Mouse (Mus musculus): ENCODE results near the gene Foxp1.

Gene Foxp1

GRCm38 (mm10) chr6:99263061-99263885 lies 259.2 kb downstream of the Foxp1 start:
- no peak for DNase-seq (ENCODE audit: low read depth, low spot score)

DNA sequence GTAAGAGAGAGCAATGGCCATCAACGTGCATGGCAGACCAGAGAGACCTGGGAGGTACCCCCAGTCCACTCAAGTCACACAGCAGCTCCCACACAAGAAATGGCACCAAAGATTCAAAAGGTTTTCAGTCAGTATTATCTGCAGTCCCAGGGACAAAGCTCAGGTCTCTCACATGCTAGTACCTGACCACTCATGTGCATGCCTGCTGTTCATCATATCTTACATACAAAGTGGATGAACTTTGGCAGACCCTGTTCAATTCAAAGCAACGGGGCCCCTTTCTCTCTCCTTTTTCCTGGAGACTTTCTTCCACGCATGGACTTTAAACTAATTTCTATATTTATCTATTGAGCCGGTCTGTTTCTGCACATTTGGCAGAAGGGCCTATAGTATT lies 260.8 kb downstream of the Foxp1 start:
- no peak for DNase-seq (ENCODE audit: low read depth, low spot score)

- DNase-seq (ENCODE audit: low read depth, low spot score) = no peak
Observed at GRCm38 (mm10) chr6:99260941-99261736, 261.4 kb downstream of the Foxp1 start.

GRCm38 (mm10) chr6:99258346-99258745 lies 264.2 kb downstream of the Foxp1 start:
- DNase-seq (ENCODE audit: low read depth, low spot score) = no peak

DNA sequence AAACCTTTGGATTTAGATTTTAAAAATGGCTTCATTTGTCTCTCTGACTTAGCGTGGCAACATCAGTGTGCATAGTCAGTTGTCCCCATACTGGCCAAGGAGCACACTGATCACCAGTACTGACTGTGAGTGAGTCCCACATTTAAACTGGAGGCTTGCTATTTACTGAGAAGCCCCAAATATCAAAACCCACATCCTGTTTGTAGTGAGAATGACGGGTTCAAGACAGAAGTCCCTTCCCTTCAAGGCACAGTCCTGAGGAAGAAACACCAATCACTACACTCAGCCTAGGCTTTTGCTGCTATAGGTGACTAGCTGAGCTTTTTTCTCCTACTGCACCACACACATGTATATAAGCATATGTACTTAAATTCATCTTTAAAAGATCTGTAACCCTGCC lies 264.8 kb downstream of the Foxp1 start:
- no peak for DNase-seq (ENCODE audit: low read depth, low spot score)

DNA sequence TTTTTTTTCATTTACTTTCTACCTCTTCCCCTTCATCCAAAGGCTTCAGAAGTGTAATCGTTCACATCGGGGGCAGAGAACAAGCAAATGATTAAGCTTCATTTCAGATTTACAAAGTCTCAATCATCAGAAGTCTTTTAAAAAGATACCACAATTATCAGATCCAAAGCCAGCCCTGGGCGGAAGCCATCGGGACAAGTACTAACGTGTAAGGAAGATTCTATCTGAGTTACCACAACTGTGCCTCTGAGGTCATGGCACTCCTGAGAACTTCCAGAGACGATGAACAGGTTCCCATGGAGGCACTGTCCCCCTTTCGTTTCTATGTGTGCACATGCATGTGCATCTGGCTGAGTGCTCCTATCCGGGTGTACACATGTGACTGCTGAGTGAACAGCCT lies 269.2 kb downstream of the Foxp1 start:
- DNase-seq (ENCODE audit: low read depth, low spot score) = no peak

DNA sequence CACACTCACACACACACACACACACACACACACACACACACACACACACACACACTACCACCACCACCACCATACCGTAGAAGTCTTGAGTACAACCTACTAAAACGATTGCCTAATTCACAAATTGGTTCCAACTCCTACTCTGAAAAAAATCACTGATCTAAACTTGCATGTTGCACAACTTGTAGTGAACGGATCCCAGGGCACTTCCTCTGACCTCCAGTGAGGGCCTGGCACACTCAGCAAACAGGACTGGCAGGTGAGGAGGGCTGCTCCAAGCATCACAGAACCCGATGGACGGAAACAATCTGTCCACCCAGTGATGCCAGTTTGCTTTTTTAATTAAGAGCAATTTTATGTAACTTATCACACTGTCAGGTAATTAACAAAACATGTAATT lies 269.7 kb downstream of the Foxp1 start:
- DNase-seq (ENCODE audit: low read depth, low spot score) = no peak

DNA sequence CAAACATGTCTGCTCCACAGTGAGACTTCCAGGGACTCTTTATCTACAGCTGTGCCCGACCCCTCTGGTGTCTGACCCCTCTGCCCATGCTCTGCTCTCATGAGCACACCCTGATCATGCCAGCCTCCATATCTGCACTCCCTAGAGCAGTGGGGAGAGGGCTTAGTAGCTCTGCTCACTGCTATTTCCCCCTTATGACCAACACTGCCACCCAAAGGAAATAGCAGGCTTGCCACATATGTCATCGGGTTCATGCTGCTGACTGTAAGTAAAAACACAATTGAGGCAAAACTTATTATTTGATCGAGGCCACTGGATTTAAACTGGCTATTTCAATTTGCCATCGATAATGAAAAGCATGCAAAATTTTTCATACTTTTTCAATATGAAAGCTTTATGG lies 270.6 kb downstream of the Foxp1 start:
- no peak for DNase-seq (ENCODE audit: low read depth, low spot score)

DNA sequence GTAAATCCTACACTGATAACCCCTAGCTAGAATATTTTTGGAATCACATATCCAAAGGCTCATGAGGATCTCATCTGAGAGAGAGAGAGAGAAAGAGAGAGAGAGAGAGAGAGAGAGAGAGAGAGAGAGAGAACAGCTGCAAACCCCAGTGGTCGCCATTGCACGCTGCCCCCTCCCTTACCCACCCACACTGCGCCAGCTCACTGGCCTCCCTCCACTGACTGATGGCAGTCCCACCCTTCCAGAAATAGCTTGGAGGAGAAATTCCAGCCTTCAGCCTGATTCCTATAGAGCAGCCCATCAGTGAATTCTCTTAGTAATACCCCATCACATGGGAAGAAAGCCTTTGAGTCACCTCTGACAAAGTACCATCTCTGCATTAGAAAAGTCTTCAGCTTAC lies 271.3 kb downstream of the Foxp1 start:
- no peak for DNase-seq (ENCODE audit: low read depth, low spot score)

DNA sequence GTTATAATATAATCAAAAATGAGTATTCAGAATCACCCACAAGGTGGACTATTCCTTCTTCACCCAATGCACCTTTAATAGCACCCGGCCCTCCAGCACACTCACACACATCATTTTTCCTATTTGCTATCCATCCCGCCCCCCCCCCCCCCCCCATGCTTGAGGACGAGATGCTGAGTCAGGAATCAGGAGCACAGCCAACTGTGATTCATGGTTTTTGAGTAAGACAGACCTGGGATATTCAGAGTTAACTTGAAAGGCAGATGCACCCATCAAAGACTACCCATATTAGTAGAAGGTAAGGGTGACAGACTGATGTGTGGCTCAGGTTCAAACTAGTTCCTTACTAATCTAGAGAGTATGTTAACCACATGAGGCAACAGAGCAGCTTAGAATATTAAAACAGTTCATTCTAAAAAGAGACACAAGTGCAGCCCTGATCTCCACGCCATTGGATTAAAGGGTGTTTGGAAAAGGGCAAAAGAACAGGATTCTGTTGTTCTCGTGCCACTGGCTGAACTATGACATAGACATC lies 273.0 kb downstream of the Foxp1 start:
- DNase-seq (ENCODE audit: low read depth, low spot score) = no peak

DNA sequence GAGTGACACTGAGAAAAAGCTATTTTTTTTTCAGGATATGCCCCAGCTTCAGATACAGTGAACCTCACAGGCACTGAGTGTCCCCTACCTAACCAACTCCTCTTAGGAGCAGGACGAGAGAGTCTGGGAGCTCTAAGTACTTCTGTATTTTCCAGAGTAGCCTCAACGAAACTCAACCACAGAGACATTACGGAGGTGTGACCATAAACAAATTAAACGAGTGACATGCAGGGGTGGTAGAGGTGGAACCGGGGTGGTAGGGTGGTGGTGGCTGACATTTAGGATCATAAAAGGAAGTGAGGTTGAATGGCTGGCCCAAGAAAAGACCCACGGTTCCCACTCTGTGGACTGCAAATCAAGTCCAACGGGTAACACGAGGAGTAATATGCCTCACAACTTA lies 274.1 kb downstream of the Foxp1 start:
- DNase-seq (ENCODE audit: low read depth, low spot score) = no peak

GRCm38 (mm10) chr6:99241625-99242395 lies 280.7 kb downstream of the Foxp1 start:
- DNase-seq (ENCODE audit: low read depth, low spot score) = no peak

GRCm38 (mm10) chr6:99240764-99241163 lies 281.8 kb downstream of the Foxp1 start:
- DNase-seq (ENCODE audit: low read depth, low spot score) = no peak

GRCm38 (mm10) chr6:99235588-99235987 lies 286.9 kb downstream of the Foxp1 start:
- no peak for DNase-seq (ENCODE audit: low read depth, low spot score)

DNA sequence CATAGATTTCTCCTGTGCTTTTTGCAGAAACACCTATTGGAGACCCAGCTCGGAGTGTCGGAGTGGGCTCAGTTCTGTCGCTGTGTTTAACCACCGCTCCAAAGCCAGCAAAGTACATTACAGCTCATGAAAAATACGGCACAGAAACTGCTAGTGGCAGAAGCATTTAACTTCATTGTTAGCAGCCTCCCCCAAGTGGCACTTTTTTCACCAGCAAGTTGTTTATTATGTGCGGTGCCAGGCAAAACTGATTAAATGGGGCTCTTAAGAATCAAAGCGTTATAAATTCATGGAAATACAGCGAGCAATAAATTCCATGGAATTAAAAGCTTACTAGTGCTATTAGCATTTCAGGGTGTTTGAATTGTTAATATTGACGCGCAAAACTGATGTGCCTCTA lies 289.1 kb downstream of the Foxp1 start:
- no peak for DNase-seq (ENCODE audit: low read depth, low spot score)

DNA sequence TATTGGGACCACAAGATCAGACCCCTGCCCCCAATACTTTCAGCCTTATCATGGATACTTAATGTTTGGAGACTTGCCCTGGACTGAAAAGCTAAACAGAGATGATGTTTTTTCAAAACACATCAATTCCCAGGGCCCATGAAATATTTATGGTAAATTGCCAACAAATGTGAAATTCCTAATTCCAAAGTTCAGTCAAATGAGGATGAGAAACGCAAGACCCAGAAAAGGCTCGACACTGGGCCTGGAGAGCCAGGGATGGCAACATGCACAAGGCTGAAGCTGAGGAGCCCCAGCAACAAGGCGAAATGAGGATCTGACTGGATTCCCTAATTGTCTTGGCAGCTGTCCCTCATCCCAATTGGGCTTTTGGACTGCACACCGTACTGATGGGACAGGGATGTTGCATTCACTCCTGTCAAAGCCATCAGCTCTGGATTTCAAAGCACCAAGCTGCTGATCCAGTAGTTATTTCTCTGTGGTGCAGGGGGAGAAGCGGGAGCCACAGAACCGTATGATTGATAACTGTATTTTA lies 294.1 kb downstream of the Foxp1 start:
- no peak for DNase-seq (ENCODE audit: low read depth, low spot score)

GRCm38 (mm10) chr6:99221147-99221546 lies 301.4 kb downstream of the Foxp1 start:
- no peak for DNase-seq (ENCODE audit: low read depth, low spot score)

DNA sequence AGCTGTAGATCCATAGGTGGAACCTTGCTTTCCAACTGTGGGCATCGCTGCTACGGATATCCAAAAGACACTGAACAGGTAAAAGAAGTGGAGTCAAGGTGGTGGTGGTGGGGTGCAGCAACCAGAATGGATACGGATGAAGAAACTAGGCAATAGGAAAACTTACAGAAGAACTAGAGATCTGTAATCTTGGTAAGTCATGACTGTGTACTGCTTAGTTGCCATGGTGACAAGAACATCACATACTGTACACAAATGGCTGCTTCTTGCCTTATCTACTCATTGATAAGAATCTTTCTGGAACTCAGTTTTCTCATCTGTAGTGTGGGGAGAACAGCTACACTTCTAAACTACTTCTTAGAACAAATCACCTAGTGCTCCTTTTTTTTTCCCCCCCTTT lies 302.0 kb downstream of the Foxp1 start:
- no peak for DNase-seq (ENCODE audit: low read depth, low spot score)

GRCm38 (mm10) chr6:99217846-99218245 lies 304.7 kb downstream of the Foxp1 start:
- no peak for DNase-seq (ENCODE audit: low read depth, low spot score)

- DNase-seq (ENCODE audit: low read depth, low spot score) = no peak
Observed at GRCm38 (mm10) chr6:99217155-99217554, 305.4 kb downstream of the Foxp1 start.

DNA sequence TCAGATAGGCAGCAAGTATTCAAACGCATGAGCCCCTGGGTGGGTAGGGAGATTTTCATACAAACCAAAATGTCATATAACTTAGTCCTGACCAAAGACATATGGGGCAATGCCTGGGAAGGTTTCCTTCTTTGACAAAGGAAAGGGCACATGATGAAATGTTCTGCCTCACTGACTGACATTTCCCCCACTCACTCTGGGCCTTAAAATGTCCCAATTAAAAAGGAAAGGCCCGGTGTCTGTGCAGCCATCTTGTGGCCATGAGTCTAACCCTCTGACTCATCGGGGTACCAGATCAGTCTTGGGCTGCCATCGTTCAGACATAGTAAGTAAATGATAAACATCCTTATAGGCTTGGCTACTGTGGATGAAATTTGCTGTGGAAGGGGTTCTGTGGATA lies 310.1 kb downstream of the Foxp1 start:
- no peak for DNase-seq (ENCODE audit: low read depth, low spot score)
